Mouse (Mus musculus) C2C12 (cell line): Measurements from ENCODE around the gene Pum3.

Experiments
- CEBPB ChIP-seq: IDR thresholded peaks from one replicate; pipeline ENCODE4 v1.6.1; 2011; ENCODE audit warnings: low read depth, mild to moderate bottlenecking, control low read depth, moderate library complexity
- CTCF ChIP-seq: IDR thresholded peaks from one replicate; pipeline ENCODE4 v1.5.1; 2011; ENCODE audit not compliant: control insufficient read depth, insufficient read depth, insufficient read length
- MAX ChIP-seq: IDR thresholded peaks from one replicate; pipeline ENCODE4 v1.6.1; 2011; ENCODE audit warnings: mild to moderate bottlenecking, control low read depth
- MYOD1 ChIP-seq: IDR thresholded peaks from one replicate; pipeline ENCODE4 v1.6.1; 2011; ENCODE audit warnings: low read depth; ENCODE audit not compliant: control insufficient read depth, insufficient read length
- MYOG ChIP-seq: IDR thresholded peaks from one replicate; pipeline ENCODE4 v1.6.1; 2011; ENCODE audit not compliant: control insufficient read depth, insufficient read length; ENCODE audit errors: extremely low read depth
- USF1 ChIP-seq: IDR thresholded peaks from one replicate; pipeline ENCODE4 v1.6.1; 2011; ENCODE audit warnings: low read depth, mild to moderate bottlenecking, control low read depth, moderate library complexity

DNA sequence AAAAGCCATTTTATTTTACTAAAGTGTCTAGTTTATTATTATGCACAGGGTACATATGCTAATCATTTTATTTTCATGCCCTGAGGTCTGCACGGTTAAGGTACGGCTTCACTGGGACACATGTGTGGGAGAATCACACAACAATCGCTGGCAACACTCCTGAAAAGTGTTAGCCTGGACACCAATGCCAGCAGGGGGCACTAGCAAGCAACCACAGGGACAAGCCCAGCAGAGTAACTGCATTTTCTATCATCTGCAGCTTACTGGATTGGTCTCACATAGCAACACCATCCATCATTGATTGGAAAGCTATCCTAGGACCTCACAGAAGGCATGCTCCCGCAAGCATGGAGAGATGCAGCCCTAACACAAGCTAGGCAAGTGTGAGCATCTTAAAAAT is 20.8 kb upstream of the Pum3 start:
- TF ChIP-seq MAX = no peak
- TF ChIP-seq CTCF = peak; percentile 77
- no peak for TF ChIP-seq USF1
- TF ChIP-seq MYOG = no peak
- no peak for TF ChIP-seq MYOD1
- no peak for TF ChIP-seq CEBPB
